Mouse (Mus musculus): Measurements from ENCODE around the gene Sema4d.

GRCm38 (mm10) chr13:51818944-51819326 lies 25.4 kb upstream of the Sema4d start:
- TF ChIP-seq CTCF (IDR thresholded peaks at IDR 0.05; ENCODE audit: borderline replicate concordance, extremely low read depth, insufficient read depth, insufficient read length) (no peak), POLR2A (IDR thresholded peaks at IDR 0.05; ENCODE audit: borderline replicate concordance, extremely low read depth, insufficient read depth, insufficient read length, poor library complexity, severe bottlenecking) (no peak)
